Mouse (Mus musculus) left cerebral cortex, adult 8-10 months (tissue): ENCODE data around the gene Tmem88. TPM values are rescaled to one million over a fixed set of nuclear protein-coding genes. Genes with fewer than 3 reads are reported as not detected.
A peak's percentile ranks its signal among the peaks of the same experiment; 100 is the strongest.

Source experiments
- DNase-seq, 2 experiments: peaks; one replicate each; pipeline ENCODE4 v3.0.0; 2022; ENCODE audit warnings: low spot score in 2 of 2
- total RNA-seq, 4 experiments: library from RNA; stranded (reverse); gene quantifications; 2 replicates each; pipeline ENCODE4 v1.2.4; 2022

The Tmem88 gene
- 1 to 10 TPM; 3.3 to 4.8 (median 3.5) TPM for total RNA-seq

DNA sequence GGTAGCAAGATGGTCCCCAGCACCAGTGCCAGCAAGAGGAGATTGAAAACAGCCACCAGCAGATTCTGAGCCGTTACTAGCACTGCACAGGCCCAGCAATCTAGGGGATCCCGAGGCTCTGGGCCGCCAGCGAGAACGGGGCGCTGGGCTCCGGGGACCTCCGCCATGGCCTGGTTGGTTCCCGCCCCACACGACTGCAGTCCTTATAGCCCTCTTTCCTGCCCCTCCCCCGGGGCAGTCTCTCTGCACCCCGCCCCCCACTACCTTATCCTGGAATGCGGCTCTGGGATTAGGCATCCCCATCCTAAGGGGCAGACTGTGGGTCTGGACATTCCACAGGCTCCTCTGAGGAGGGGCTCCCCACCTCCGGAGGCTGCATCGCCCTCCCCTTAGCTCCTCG is at the start of gene Tmem88:
Gene Tmem88, minus strand, starts transcription at position 176 of the 400 bp plus-strand sequence.
- peak in 1 of 2 experiments; percentile 33 for DNase-seq

DNA sequence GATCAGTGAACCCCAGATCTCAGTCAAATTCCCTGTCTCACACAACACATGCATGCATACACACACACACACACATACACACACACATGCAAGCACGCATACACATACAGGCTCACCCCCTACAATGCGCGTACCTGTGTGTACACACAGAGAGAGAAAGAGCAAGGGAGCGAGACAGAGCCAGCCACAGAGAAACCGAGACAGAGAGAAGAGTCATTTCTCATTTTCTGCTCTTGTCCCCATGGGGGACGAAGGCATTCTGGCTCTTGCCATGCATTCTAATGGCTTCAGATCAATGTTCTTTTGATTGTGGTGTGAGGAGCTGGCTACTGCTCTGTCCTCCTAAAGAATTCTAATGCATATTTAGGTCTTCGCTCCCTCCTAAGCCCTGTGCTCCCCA is 49.3 kb upstream of the Tmem88 start:
- DNase-seq = no peak

DNA sequence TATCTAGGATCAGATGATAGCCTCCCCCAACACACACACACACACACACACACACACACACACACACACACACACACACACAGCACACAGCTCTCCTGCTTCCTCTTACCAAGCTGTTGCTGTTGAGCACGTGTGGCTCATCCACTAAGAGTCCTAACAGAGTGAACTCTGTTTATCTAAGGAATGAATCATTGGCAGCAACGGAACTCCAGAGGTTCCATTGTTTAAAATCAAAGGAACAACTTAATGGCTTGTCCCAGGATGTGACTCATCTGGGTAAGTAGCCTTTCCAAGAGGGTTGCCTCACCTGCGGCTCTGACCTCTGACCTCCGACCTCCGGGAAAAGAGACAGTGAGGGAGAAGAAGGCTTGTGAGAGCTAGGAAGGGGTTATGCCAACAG is 45.3 kb upstream of the Tmem88 start:
- no peak for DNase-seq

DNA sequence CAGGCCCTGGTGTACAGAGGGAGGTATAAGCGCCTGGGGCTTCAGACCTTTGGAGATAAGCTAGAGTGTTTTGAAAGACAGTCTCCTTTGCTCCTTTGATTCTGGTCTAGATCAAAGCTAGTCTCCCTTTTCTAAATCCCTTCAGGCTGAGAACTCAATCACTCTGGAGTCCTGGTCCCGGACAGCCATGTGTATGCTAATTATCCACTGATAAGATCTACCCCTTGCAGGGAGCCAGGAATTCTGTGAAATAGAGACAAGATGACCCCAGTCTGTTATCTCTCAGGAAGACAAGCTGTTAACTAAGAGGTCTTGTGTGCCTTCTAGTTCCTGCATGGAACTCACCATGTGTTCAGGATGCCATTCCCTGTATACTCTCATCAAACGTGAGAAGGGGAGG is 39.3 kb upstream of the Tmem88 start:
- DNase-seq = no peak

DNA sequence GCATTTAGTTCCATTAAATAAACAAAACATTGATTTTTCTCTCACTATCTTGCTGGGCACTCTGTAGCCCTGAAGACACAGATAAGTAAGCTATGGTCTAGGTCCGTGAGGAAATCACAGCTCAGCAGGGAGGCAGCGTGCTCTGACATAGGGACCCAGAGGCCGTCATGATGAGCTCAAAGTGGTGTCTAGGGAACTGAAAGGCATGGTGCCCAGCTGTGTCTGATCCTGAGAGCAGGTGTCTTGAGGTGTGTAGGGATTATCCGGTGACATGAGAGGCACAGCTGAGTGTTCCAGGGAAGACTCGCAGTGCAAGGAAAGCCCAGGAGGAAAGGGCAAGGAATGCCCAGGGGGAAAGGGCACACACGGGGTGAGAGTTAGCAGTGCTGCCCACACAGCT is 35.2 kb upstream of the Tmem88 start:
- DNase-seq = no peak

DNA sequence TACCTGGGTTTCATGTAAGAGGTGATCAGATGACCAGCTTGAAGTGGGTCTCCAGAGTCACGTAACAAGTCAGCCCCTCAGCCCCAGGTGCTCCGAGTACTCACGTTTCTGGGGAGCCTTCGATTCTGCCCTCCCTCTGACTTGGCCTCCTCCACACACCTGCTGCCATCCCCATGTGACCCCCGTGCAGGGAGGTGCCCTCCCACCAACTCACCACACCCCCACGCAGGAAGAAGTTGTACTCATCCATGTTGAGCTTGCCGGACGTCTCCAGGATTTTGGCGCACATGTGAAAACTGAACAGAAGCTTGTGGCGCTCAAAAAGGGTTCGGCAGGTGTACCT is 34.6 kb upstream of the Tmem88 start:
- no peak for DNase-seq

DNA sequence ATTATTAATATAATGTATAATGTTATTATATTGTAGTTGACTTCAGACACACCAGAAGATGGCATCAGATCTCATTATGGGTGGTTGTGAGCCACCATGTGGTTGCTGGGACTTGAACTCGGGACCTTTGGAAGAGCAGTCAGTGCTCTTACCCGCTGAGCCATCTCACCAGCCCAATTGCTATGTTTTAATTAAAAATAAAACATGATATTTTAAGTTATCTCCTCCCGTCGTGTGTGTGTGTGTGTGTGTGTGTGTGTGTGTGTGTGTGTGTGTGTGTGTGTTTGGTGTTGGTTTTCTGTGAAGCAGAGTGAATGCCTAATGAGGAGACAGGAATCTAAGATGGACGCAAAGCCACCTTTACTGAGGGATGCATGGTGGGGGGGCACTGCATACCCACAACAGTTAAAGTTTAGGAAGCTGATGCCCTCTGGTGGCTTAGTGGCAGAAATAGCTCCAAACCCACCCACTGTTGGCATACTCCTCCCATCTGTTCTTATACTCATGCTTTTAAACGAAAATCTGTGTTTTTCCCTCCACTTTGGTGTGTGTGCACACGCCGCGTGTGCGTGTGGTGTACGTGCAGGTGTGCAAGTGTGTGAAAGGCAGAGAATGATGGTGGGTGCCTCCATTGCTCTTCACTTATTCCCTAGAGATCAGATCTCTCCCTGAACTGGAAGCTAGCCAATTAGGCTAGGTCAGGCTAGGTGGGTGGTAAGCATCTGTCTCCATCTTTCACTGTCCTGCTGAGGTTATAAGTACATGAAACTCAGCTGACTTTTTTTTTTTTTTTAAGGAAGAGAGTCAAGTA is 34.0 kb upstream of the Tmem88 start:
- DNase-seq = peak; percentile 21 to 68

DNA sequence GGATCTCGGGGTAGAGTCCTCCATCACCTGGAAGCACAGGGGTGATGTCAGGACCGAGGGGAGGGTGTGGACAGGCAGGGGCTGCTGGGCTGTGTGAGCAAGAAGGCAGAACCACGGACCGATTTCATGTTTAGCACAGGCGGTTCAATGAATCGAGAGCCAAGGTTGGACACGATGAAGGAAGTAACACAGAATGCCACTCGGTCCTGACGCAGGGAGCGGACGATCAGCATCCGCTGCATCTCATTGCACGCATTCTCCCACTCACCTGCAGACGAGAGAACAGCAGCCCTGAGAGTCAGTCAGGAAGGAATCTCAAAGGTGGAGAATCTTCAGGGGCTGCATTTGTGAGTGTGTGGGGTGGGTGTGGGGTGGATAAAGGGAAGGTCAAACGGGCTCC is 32.6 kb upstream of the Tmem88 start:
- DNase-seq = no peak

DNA sequence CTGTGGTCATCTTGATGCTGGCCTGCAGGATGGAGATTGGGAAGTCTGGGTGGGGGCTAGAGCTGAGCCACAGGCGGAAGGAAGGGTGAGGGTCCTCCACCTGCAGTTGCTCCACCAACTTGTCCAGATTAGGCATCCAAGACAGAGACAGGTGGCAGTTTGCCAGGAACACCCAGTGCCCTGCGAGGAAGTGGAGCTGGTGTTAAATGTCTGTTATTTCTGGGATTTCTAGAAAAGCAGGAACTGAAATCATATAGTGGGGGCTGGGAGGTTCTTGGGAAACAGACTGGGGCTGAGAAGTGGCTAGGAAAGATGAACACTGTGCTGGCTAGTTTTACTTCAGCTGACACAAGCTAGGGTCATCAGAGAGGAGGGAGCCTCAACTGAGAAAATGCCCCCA is 31.3 kb upstream of the Tmem88 start:
- DNase-seq = no peak

DNA sequence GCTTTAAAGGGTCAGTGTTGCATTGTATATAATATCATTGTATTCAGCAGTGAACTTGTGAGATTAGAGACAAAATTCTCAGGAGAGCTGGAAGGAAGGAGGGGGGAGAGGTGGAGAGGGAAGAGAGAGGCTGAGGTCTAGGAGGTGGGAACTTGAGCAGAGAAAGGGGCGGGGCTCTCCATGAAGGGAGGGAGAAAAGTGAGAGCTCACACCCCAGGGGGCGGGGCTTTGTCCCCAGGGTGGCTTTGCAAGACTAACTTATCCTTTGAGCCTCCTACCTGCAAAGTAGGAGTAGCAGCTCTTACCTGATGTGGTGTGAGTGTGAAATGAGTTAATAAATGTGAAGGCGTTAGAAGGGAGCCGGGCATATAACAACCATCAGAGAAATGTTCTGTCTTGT is 30.7 kb upstream of the Tmem88 start:
- DNase-seq = no peak

DNA sequence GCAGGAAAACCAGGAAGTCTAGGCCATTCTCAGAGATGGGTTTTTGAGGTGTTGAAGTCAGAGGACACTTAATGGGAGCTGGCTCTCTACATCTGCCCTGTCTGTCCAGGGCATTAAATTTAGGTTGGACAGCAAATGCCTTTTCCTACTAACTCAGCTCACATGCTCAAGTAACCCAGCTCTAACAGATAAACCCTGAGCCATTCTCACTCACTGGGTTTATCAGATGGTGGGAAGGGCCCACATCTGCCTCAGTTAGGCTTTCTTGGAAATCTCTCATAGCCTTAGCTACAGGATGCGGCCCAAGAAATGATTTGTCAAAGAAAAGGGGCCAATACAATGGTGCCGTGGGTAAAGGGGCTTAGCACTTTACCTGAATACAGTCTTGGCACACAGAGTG is 28.2 kb upstream of the Tmem88 start:
- DNase-seq = no peak

DNA sequence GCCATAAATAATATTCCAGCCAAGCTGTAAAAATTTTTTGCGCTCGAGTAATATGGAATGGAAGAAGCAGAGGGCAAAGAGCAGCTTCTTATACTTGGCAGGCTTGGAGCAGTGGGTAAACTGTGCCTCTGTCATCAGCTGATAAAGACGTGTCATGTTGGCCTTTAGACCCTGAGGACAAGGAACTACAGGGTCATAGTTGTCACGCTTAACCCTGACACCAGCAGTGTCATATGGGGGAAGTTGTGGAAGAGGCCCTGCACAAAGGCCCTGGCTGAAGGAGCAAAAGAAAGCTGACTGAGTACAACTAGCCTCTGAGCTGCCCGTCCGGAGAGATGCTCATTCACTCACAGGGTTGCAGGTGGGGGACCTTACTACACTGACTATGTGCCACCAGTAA is 25.9 kb upstream of the Tmem88 start:
- DNase-seq = no peak

DNA sequence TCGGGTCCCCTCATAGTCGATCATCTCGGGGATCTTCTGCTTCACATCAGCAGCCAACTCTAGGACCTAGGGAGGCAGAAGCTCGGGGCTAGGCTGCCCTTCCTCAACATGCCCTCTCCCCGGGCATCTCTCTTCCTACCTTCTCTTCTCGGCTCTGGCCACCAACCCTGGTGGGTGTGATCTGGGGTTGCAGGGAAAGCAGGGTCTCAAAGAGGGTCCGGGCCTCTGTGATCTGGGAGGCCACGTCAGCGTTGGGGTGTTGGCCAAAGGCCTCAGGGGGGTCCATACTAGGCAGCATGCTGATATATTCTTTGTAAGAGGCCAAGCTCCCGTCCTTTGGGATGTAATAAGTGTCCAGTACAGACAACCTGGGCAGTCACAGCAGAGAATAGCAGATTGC is 24.8 kb upstream of the Tmem88 start:
- no peak for DNase-seq

DNA sequence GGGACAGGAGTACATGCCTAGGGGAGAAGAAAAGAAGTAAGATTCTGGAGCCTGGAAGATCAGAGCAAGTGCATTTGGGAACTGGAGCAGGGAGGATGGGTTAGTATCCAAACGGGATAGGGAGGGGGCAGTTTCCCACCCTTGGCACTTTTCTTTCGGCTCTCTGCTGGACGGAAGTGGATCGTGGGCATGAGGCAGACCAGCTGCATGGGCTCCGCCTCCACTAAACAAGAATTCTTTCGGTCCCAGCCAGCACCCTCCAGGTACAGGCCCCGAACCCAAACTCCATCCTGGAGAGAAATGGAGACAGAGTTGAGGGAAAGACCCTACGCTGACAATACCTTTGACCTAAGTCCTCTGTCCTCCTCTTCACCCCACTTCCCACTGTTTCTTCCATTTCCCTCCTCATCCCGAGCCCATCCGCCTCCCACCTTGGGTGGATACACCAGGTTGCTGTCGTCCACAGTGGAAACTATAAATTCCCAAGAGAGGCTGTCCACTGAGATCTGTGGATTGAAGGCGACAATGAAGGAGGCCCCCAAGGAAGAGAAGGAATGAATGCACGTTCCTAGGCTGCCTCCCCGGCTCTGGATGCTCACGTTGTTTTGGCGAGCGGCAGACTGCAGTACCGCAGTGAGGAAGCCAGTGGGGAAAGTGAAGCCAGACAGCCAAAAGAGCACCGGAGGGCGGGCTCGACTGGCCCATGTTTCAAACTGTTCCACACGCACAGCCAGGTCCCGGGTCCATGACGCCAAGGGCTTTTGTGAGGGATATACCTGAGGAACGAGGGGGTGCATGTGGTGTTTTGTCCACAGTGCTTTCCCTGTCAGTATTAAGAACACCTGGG is 23.3 kb upstream of the Tmem88 start:
- DNase-seq = no peak

DNA sequence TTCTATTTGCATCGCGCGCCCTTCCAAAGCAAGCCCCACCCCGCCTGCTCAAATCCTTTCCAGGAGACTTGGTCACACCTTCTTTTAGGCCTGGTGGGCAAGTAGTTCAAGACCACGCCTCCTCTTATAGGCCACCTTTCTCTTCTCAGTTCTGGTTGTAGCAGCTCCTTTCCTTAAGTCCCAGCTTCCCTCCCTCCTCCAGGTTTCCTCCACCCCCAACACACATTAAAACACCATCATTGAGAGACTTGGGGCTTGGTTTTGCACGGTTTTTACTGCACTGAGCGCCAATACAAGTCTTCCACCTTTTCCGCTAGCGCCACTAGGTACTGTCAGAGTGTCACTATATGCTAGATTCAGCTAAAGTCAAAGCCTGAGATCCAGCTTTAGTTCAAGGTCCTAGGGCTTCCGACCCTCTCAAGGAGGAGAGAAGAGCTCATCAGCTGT is 22.5 kb upstream of the Tmem88 start:
- no peak for DNase-seq

DNA sequence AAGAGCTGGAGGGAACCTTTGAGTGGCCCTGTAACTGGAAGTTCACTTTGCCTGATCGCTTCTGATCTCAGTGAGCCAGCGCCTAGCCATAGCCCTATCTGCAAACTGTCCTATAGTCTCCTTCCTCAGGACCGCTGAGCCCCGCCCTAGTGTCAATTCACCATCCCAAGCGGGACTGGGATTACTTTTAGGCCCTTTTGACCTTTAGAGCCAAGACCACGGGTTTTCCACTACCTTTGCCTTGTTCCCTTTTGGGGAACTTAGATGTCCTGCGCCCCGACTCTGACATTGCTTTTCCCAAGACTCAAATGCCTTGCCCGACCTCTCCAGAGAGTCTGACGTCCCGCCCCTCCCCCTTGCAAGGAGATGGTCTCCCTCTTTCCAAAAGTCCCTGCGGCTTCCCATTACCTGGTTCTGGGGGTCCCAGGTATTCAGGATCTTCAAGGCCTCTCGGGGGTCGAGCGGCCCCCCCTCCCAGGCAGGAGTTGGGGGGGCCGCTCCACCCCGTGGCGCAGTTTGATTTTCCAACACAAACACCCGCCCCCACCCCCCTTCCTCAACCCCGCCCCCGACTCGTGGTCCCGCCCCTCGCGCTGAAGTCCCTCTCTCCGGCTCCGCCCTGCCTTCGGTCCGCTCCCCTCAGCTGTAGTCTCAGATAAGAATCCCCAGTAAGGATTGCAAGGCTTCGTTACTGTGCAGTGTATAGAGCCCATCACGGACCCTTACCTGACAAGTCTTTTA is 21.9 kb upstream of the Tmem88 start:
- DNase-seq = no peak

DNA sequence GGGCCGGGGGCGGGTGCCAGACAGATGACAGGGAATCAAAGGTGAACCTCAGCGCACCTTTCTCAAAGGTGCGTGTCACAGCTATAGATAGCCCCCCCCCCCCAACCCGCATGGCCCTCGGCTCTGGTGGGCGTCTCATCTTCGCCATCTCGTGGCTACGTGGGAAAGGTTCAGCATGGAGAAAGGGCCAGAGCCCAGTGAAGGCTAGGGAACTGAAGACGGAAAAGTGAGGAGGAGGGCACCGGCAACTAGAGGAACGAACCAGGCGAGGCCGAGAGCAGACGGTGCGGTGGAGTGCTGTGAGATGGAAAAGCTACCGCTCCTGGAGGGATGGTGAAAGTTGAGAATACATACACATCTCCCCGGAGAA is 21.4 kb upstream of the Tmem88 start:
- DNase-seq = no peak

DNA sequence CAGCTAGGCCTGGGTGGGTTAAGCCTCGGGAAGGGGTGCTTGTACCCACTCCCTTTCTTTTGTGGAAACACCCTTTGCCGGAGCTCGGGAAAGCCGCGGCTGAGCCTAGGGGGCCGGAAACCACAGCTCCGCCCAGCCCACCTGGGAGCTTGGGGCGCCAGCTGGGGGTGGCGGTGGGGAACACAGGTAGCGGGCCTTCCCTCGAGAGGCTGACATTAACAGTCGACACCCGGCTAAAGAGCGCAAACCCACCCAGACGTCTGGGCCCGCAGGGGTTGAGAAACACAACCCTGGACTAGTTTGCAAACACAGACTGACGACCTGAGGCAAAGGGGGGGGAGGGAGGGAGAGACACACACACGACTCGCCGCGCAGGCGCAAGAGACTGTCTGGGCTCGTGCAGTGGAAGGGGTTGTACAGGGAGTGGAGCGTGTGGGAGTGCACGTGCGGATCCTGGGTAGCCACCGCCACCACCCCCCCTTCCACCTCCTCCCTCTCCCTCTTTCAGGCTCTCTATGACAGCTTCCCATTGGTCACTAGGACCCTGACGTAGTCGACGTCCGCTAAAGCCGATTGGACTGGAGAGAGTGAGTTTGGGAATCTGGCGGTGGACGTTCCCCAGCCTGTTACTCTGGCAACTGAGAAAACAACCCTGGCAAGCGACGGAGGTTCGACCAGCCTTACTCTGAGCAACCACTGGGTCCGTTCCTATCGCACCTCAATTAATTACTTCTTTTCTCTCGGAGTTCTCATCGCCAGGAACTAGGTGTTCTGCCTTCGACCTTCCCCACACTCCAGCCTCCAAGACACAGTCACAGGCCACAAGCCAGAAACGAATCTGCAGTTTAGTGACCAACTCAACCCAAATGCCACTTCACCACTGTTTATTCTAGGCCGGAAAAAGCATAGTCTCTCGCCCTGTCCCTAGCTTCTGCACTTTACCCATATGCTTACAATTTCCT is 20.7 kb upstream of the Tmem88 start:
- peak in 1 of 2 experiments; percentile 95 for DNase-seq

DNA sequence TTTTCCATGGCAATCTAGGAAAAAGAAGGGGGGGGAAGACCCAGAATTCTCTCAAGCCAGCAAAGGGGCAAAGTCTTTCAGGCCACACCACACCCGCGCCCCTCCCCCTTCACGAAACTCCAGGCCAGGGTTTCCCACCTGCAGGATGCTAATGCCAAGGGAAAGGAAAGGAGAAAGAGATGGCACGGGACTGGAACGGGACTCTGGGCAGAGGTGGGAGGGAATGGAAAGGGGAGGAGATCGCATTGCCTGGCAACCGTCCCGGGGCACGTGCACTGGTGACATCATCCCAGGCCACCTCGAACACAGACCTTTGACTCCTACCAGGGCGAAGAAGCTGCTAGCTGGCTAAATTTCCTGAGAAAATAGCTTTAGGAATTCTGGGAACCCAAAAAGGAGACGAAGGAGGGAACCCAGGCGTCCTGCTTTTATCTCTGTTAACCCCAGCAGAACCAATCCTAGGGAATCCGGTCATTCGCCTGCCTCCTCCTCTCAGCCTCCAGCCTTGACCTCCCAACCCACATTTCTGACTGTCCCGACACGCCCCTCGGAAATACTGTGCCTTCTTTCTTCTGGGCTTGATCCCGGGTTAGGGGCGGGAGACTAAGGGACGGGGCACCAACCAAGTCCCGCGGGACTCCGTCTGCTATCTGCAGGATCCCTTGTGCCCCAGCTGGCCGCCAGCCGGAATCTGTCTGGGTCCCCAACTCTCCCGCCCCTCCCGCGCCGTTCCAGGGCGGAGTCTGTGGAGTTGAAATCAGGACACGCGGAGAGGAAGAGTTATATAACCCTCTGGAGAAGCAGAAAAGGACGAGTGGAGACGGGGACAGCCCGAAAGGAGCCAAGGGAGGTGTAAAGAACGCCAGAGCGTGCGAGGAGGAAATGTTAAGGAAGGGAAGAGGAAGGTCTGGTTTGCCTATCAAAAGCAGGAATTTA is 19.7 kb upstream of the Tmem88 start:
- peak in 1 of 2 experiments; percentile 89 for DNase-seq
